Mouse (Mus musculus) lung, embryonic 14.5 days (tissue): ENCODE measurements around the gene Slc25a39. TPM values are rescaled to one million over a fixed set of nuclear protein-coding genes. Genes with fewer than 3 reads are reported as not detected.

ENCODE experiments used
- ATAC-seq: fragments of 200-750 bp; cut with Nextera tagmentation; 2 replicates; pipeline ENCODE4 v1.8.0; 2017; ENCODE audit warnings: mild to moderate bottlenecking, moderate TSS enrichment, moderate library complexity; ENCODE audit not compliant: insufficient read depth
- DNase-seq: peaks from one replicate; pipeline ENCODE4 v3.0.0-alpha.2; 2015
- H3K27ac ChIP-seq: fragments of 300-500 bp; sonication (generic); 2 replicates; pipeline ENCODE4 v1.5.1; 2014; ENCODE audit warnings: low read depth, mild to moderate bottlenecking, moderate library complexity
- H3K27me3 ChIP-seq: fragments of 300-500 bp; sonication (generic); 2 replicates; pipeline ENCODE4 v1.6.1; 2014; ENCODE audit warnings: low read length, control low read depth; ENCODE audit not compliant: insufficient read depth
- H3K36me3 ChIP-seq: fragments of 300-500 bp; sonication (generic); 2 replicates; pipeline ENCODE4 v1.6.1; 2014; ENCODE audit warnings: control low read depth; ENCODE audit not compliant: insufficient read depth
- H3K4me1 ChIP-seq: fragments of 300-500 bp; sonication (generic); 2 replicates; pipeline ENCODE4 v1.6.1; 2014; ENCODE audit warnings: antibody characterized with exemption, control low read depth; ENCODE audit not compliant: insufficient read depth
- H3K4me2 ChIP-seq: fragments of 300-500 bp; sonication (generic); 2 replicates; pipeline ENCODE4 v1.6.1; 2014; ENCODE audit warnings: mild to moderate bottlenecking
- H3K4me3 ChIP-seq: fragments of 300-500 bp; sonication (generic); 2 replicates; pipeline ENCODE4 v1.5.1; 2014; ENCODE audit warnings: low read depth, low read length
- H3K9ac ChIP-seq: fragments of 300-500 bp; sonication (generic); 2 replicates; pipeline ENCODE4 v1.6.1; 2014
- H3K9me3 ChIP-seq: fragments of 300-500 bp; sonication (generic); 2 replicates; pipeline ENCODE4 v1.6.1; 2016; ENCODE audit warnings: low read depth, low read length, control low read depth
- CTCF ChIP-seq: IDR thresholded peaks from 2 replicates; pipeline ENCODE4 v1.5.1; 2016; ENCODE audit warnings: antibody characterized with exemption, low read depth
- WGBS: fragments of 180-500 bp; shearing (Covaris S2); extraction: QIAGEN DNeasy Blood & Tissue Kit; methylation state at CpG from one replicate; pipeline ENCODE4 v1.1.7; 2014; 5-methylcytosine and 5-hydroxymethylcytosine counted together
- microRNA-seq: library from miRNA; unstranded; fragments of <30 nt; microRNA quantifications from one replicate; pipeline ENCODE4, GENCODE M21; 2016; ENCODE audit warnings: borderline number of aligned reads
- polyA plus RNA-seq: library from polyadenylated mRNA; unstranded; fragments of >200 nt; fragmentation: Nextera tagmentation; extraction: Ambion mirVana; gene quantifications from 2 replicates; pipeline ENCODE4 v1.2.1, GENCODE M21; 2014

Slc25a39 gene
- polyA plus RNA-seq, 1 experiment from 2014 or later = 244 TPM

GRCm38 (mm10) chr11:102361776-102362495 is 45.8 kb downstream of the Slc25a39 start:
- H3K9ac ChIP-seq = no peak overlapping the region; the same call in 1 of the 2 replicates
- peak overlapping the region; percentile 5; the same call in 1 of the 2 replicates for H3K4me2 ChIP-seq
- no peak for TF ChIP-seq CTCF
- no peaks in the 10 kb centered on the region for H3K36me3 ChIP-seq
- H3K27me3 ChIP-seq = no peaks in the 10 kb centered on the region
- no peaks in the 10 kb centered on the region for H3K4me1 ChIP-seq
- no peak overlapping the region; the same call in 1 of the 2 replicates for H3K4me3 ChIP-seq
- ATAC-seq (no peak), DNase-seq (no peak)
- WGBS = 87% methylated on average over 8 of the region's 8 CpGs
- no peak overlapping the region; the same call in 1 of the 2 replicates for H3K27ac ChIP-seq
- H3K9me3 ChIP-seq = no peaks in the 10 kb centered on the region

GRCm38 (mm10) chr11:102358365-102358764 is 49.4 kb downstream of the Slc25a39 start:
- DNase-seq (no peak), ATAC-seq (no peak)
- H3K9me3 ChIP-seq = no peaks in the 10 kb centered on the region
- TF ChIP-seq CTCF = no peak
- 63% methylated on average over 10 of the region's 10 CpGs for WGBS
- no peak overlapping the region for H3K9ac ChIP-seq
- H3K4me3 ChIP-seq = no peak overlapping the region
- H3K27me3 ChIP-seq = no peaks in the 10 kb centered on the region
- H3K27ac ChIP-seq = no peak overlapping the region
- no peak overlapping the region for H3K4me2 ChIP-seq
- no peaks in the 10 kb centered on the region for H3K4me1 ChIP-seq
- H3K36me3 ChIP-seq = no peaks in the 10 kb centered on the region

DNA sequence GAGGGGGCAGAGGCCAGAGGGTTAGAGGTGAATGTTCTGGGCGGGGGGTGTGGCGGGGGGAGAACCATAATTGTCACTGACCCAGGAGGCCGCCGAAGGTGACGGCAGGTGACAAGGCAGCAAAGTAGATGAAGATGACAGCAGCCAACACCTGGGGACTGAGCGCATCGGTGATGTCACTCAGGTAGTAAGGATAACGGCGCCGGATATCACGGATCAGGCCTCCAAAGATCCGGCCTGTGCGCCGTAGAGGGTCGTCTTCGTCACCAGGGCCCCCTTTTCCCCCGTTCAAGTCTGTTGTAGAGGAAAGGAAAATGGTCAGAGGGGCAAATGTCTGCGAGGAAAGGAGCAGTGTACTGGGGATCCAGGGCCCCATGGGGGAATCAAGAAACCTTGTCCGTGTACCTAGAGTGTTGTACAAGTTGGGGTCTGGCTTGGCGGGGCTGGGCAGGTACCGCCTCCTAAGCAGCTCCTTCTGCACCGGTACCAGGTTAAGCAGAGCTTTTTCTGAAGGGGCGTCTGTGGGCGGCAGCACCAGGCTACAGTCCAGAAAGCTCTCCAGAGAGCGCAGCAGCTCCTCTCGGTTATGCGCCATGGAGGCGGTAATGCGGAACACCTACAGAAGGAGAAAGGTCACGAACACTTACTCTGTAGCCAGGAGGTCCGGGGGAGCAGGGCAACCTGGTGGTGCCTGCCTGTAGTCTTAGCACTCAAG is 51.0 kb downstream of the Slc25a39 start:
- WGBS = 54% methylated on average over 31 of the region's 31 CpGs
- no peaks in the 10 kb centered on the region for H3K9me3 ChIP-seq
- ATAC-seq = no peak
- no peaks in the 10 kb centered on the region for H3K4me1 ChIP-seq
- no peaks in the 10 kb centered on the region for H3K36me3 ChIP-seq
- H3K27ac ChIP-seq = no peak overlapping the region
- H3K27me3 ChIP-seq = no peaks in the 10 kb centered on the region
- H3K9ac ChIP-seq = no peak overlapping the region
- no peak overlapping the region for H3K4me3 ChIP-seq
- DNase-seq = no peak
- TF ChIP-seq CTCF = no peak
- no peak overlapping the region for H3K4me2 ChIP-seq

DNA sequence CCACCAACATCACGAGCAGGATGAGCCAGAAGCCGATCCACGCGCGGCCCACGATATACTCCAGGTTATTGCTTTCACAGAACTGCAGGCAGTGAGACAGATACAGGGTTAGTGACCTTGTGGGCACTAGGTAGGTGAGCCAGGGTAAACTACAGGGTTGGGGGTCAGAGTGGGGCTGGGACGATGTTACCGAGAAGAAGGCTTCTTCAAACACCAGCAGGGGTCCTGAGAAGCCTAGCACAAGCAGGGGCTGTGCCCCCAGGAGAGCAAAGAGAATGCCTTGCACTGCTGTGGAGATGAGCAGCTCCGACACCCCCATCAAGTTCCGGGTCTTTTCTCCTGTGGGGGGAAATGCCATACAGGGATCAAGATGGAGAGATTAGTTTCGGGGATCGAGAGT is 51.6 kb downstream of the Slc25a39 start:
- no peak overlapping the region for H3K27ac ChIP-seq
- no peak for ATAC-seq
- 69% methylated on average over 12 of the region's 12 CpGs for WGBS
- no peak overlapping the region for H3K4me3 ChIP-seq
- no peak overlapping the region for H3K4me2 ChIP-seq
- no peaks in the 10 kb centered on the region for H3K27me3 ChIP-seq
- no peaks in the 10 kb centered on the region for H3K36me3 ChIP-seq
- no peaks in the 10 kb centered on the region for H3K9me3 ChIP-seq
- no peak for DNase-seq
- H3K9ac ChIP-seq = no peak overlapping the region
- TF ChIP-seq CTCF = no peak
- H3K4me1 ChIP-seq = no peaks in the 10 kb centered on the region

DNA sequence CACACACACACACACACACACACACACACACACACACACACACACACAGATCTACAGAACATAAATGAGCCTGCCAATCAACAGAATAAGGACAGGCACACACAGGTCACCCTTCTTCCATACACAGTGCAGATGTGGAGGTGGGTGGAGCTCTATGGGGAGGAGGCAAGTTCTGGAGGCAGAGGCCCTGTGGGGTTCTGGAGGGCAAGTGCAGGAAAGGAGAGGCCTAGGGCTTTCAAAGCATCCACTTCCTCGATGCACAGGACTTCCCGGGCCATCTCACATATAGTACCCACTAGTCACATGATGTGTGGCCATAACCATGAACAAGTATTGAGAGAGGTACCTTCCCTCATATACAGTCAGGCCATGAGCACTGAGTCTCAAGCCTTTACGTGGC is 52.2 kb downstream of the Slc25a39 start:
- ATAC-seq (no peak), DNase-seq (no peak)
- no peaks in the 10 kb centered on the region for H3K9me3 ChIP-seq
- no peak overlapping the region for H3K4me2 ChIP-seq
- H3K27ac ChIP-seq = no peak overlapping the region
- no peaks in the 10 kb centered on the region for H3K36me3 ChIP-seq
- no peak for TF ChIP-seq CTCF
- WGBS = 77% methylated on average over 3 of the region's 3 CpGs
- H3K4me1 ChIP-seq = no peaks in the 10 kb centered on the region
- no peak overlapping the region for H3K9ac ChIP-seq
- no peak overlapping the region for H3K4me3 ChIP-seq
- no peaks in the 10 kb centered on the region for H3K27me3 ChIP-seq

DNA sequence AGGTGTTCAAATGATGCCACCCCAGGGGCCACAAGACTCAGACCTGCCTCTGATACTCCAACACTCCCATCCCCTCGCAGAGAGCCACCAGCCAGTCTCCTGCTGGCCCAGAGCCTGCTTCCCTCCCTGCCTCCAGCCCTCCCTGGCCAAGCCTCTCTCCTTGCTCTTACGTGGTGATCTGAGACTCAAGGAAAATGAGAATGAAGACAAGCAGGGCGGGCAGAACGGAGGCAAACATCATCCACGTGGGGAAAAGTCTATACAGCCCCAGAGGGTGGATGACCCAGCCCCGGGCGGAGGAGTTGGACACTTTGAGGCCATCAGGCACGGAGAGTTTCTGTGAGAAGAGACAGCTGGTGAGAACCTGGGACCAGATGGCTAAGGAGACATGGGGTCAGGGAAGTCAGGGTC is 54.7 kb downstream of the Slc25a39 start:
- TF ChIP-seq CTCF = no peak
- Histone ChIP-seq H3K4me3 (no peak overlapping the region), H3K4me2 (no peak overlapping the region), H3K9ac (no peak overlapping the region; the same call in 1 of the 2 replicates), H3K4me1 (no peaks in the 10 kb centered on the region), H3K36me3 (no peaks in the 10 kb centered on the region), H3K27me3 (no peaks in the 10 kb centered on the region), H3K27ac (no peak overlapping the region), H3K9me3 (no peaks in the 10 kb centered on the region)
- DNase-seq = no peak
- no peak for ATAC-seq
- WGBS = 23% methylated on average over 8 of the region's 8 CpGs

Small RNA genes within 50 kb of the gene (microRNA-seq; reads per million reads assigned to microRNA genes)
- not detected for gene Mir6930

Other genes starting within 250 kb of the Slc25a39 start
- 93.2 and 109 TPM in 2 replicates for gene Lsm12, start 222.7 kb downstream of the Slc25a39 start, polyA plus RNA-seq
- 31.0 and 34.5 TPM in 2 replicates for gene G6pc3, start 218.3 kb downstream of the Slc25a39 start, polyA plus RNA-seq
- 41.1 and 42.7 TPM in 2 replicates for gene Hdac5, start 177.8 kb downstream of the Slc25a39 start, polyA plus RNA-seq
- 21.4 and 22.2 TPM in 2 replicates for gene BC030867, start 159.1 kb downstream of the Slc25a39 start, polyA plus RNA-seq
- 0.08 TPM in 1 of 2 replicates, not detected in the other for gene Asb16, start 139.2 kb downstream of the Slc25a39 start, polyA plus RNA-seq
- 48.8 and 49.9 TPM in 2 replicates for gene Tmub2, start 123.0 kb downstream of the Slc25a39 start, polyA plus RNA-seq
- gene Atxn7l3, start 111.3 kb downstream of the Slc25a39 start, polyA plus RNA-seq = 17.4 TPM in 2 replicates
- 86.0 and 93.8 TPM in 2 replicates for gene Ubtf, start 88.2 kb downstream of the Slc25a39 start, polyA plus RNA-seq
- 6.0 and 6.9 TPM in 2 replicates for gene Slc4a1, start 41.7 kb downstream of the Slc25a39 start, polyA plus RNA-seq
- gene Rundc3a, start 14.5 kb downstream of the Slc25a39 start, polyA plus RNA-seq = 1.1 and 1.3 TPM in 2 replicates
- gene Grn, start 22.4 kb upstream of the Slc25a39 start, polyA plus RNA-seq = 113 and 116 TPM in 2 replicates
- gene Fam171a2, start 39.7 kb upstream of the Slc25a39 start, polyA plus RNA-seq = 7.4 and 8.3 TPM in 2 replicates
- gene Itga2b, start 62.2 kb upstream of the Slc25a39 start, polyA plus RNA-seq = 10.1 and 10.7 TPM in 2 replicates
- gene Gpatch8, start 148.4 kb upstream of the Slc25a39 start, polyA plus RNA-seq = 47.0 and 49.4 TPM in 2 replicates
- gene Gm11627, start 171.5 kb upstream of the Slc25a39 start, polyA plus RNA-seq = 14.3 and 15.3 TPM in 2 replicates
- 40.0 and 42.9 TPM in 2 replicates for gene Fzd2, start 196.4 kb upstream of the Slc25a39 start, polyA plus RNA-seq